9 mouse cellular contexts compared by ENCODE assay signal in genomic region chr19:10276483-10277144, GRCm38 (mm10). TPM values are rescaled to one million over a fixed set of nuclear protein-coding genes. Genes with fewer than 3 reads are reported as not detected.
DNase-seq lines count a peak whose midpoint lies in the region; ATAC-seq and TF ChIP-seq lines count a peak whose summit lies in the region.
"Had no signal": no experiment of that assay in that cellular context is flagged by ENCODE, and none has a peak within 500 bp of the region (broad histone marks: within the 10 kb centered on the region; RNA-seq: fewer than 3 reads in every experiment).

No protein-coding gene starts in this region.

- peaks cover 75% of the 10 kb centered on the region for H3K4me1 ChIP-seq in heart, embryonic 10.5 days
- H3K4me1 ChIP-seq in lung, embryonic 14.5 days (ENCODE audit: insufficient read depth): peaks cover 32% of the 10 kb centered on the region
- peaks cover 58% of the 10 kb centered on the region for H3K4me1 ChIP-seq in forebrain, embryonic 13.5 days

- no peaks in the 10 kb centered on the region for H3K79me2 ChIP-seq in macrophage (ENCODE audit: inconsistent target)

- TF ChIP-seq CTCF in lung, embryonic 14.5 days (IDR thresholded peaks at IDR 0.05; ENCODE audit: low read depth): no peak

- H3K4me3 ChIP-seq in heart, embryonic 10.5 days: no peak overlapping the region
- H3K4me3 ChIP-seq in lung, embryonic 14.5 days (ENCODE audit: low read depth, low read length): no peak overlapping the region
- no peak overlapping the region for H3K4me3 ChIP-seq in forebrain, embryonic 13.5 days
- H3K4me3 ChIP-seq in macrophage (ENCODE audit: inconsistent target): no peak overlapping the region
- H3K4me3 ChIP-seq: erythroblast, embryonic 14.5 days had no signal

- intact Hi-C loops in heart, postnatal 10 days (cut with DNase I): no loop called here

- DNase-seq in heart, embryonic 10.5 days (ENCODE audit: low spot score): no peak
- DNase-seq in heart, postnatal 10 days: no peak
- no peak for DNase-seq in lung, embryonic 14.5 days
- DNase-seq in lung, postnatal 10 days: no peak
- DNase-seq in thymus, postnatal 36 days: no peak

- H3K27ac ChIP-seq in heart, embryonic 10.5 days: peak overlapping the region; percentile 59
- H3K27ac ChIP-seq in lung, embryonic 14.5 days (ENCODE audit: low read depth): peak overlapping the region; percentile 19; the same call in 1 of the 2 replicates
- peak overlapping the region; percentile 83 for H3K27ac ChIP-seq in forebrain, embryonic 13.5 days
- H3K27ac ChIP-seq in macrophage: peak overlapping the region; percentile 27; the same call in 1 of the 2 replicates

- peaks cover 51% of the 10 kb centered on the region for H3K27me3 ChIP-seq in heart, embryonic 10.5 days (ENCODE audit: insufficient read depth, poor library complexity, severe bottlenecking)
- no peaks in the 10 kb centered on the region for H3K27me3 ChIP-seq in lung, embryonic 14.5 days (ENCODE audit: insufficient read depth, low read length)
- H3K27me3 ChIP-seq in forebrain, embryonic 13.5 days: peaks cover 15% of the 10 kb centered on the region

- H3K4me2 ChIP-seq in lung, embryonic 14.5 days: no peak overlapping the region
- no peak overlapping the region for H3K4me2 ChIP-seq in forebrain, embryonic 13.5 days

- 59% methylated on average over 12 of the region's 12 CpGs for WGBS in heart, embryonic 10.5 days
- WGBS in lung, embryonic 14.5 days: 62% methylated on average over 12 of the region's 12 CpGs
- 68% methylated on average over 12 of the region's 12 CpGs for WGBS in forebrain, embryonic 13.5 days
- WGBS in macrophage (ENCODE audit: missing documents): 88% methylated on average over 12 of the region's 12 CpGs

- H3K9me3 ChIP-seq in heart, embryonic 10.5 days: no peaks in the 10 kb centered on the region
- H3K9me3 ChIP-seq in lung, embryonic 14.5 days (ENCODE audit: low read depth, low read length): no peaks in the 10 kb centered on the region
- H3K9me3 ChIP-seq in forebrain, embryonic 13.5 days (replicated peaks): no peaks in the 10 kb centered on the region

- ATAC-seq in lung, embryonic 14.5 days (ENCODE audit: insufficient read depth): no peak
- ATAC-seq in forebrain, embryonic 13.5 days: no peak
- ATAC-seq in erythroid progenitor cell, adult 5-6 weeks (replicated peaks; ENCODE audit: low FRiP score, poor library complexity, severe bottlenecking): no peak

- no peaks in the 10 kb centered on the region for H3K36me3 ChIP-seq in heart, embryonic 10.5 days
- no peaks in the 10 kb centered on the region for H3K36me3 ChIP-seq in lung, embryonic 14.5 days (ENCODE audit: insufficient read depth)
- H3K36me3 ChIP-seq in forebrain, embryonic 13.5 days (ENCODE audit: poor library complexity, severe bottlenecking): no peaks in the 10 kb centered on the region
- no peaks in the 10 kb centered on the region for H3K36me3 ChIP-seq in macrophage (ENCODE audit: inconsistent target)

- H3K9ac ChIP-seq in lung, embryonic 14.5 days: no peak overlapping the region
- H3K9ac ChIP-seq in forebrain, embryonic 13.5 days: peak overlapping the region; percentile 8; the same call in 1 of the 2 replicates

RNA-seq across cellular contexts. Expression of gene Dagla, which starts 28.1 kb away (rescaled TPM):
- polyA plus RNA-seq in heart, embryonic 10.5 days (2016; fragmentation: Nextera tagmentation; extraction: Ambion mirVana): 1.2 TPM in 2 replicates
- 1 to 10 TPM; 4.1 to 4.5 TPM for total RNA-seq in heart, postnatal 10 days (2021)
- 2.5 and 3.4 TPM in 2 replicates for polyA plus RNA-seq in lung, embryonic 14.5 days (2014; fragmentation: Nextera tagmentation; extraction: Ambion mirVana)
- 3.2 TPM in 2 replicates for polyA plus RNA-seq in forebrain, embryonic 13.5 days (2015; fragmentation: Nextera tagmentation; extraction: Ambion mirVana)
- 10 to 100 TPM in 5 of 26 experiments, 1 to 10 TPM in 20, under 1 TPM in 1; 0.73 to 13.8 (median 5.4) TPM for total RNA-seq in macrophage (2018; cell fraction: chromatin; rRNA removed)
- 1 to 10 TPM; 1.4 to 6.8 (median 3.3) TPM for total RNA-seq in macrophage (2018; cell fraction: cytosol; rRNA removed)
- total RNA-seq in macrophage (2018; cell fraction: nucleus; rRNA removed): 10 to 100 TPM in 2 of 26 experiments, 1 to 10 TPM in 24; 1.6 to 10.7 (median 4.1) TPM
- polyA plus RNA-seq in macrophage (2018): 2.2 to 3.9 TPM (median 2.9 TPM) in 3 replicates
- not detected in 2 replicates for total RNA-seq in erythroid progenitor cell, adult 5-6 weeks (2015; ENCODE audit: low replicate concordance)
- not detected in 2 replicates for total RNA-seq in erythroid progenitor cell, adult 5-6 weeks (2017; ENCODE audit: low replicate concordance)

RNA-seq across cellular contexts. Expression of gene Myrf, which starts 36.1 kb away (rescaled TPM):
- 17.4 and 30.6 TPM in 2 replicates for polyA plus RNA-seq in heart, embryonic 10.5 days (2016; fragmentation: Nextera tagmentation; extraction: Ambion mirVana)
- 1 to 10 TPM; 5.7 to 9.1 TPM for total RNA-seq in heart, postnatal 10 days (2021)
- 14.1 TPM in 2 replicates for polyA plus RNA-seq in lung, embryonic 14.5 days (2014; fragmentation: Nextera tagmentation; extraction: Ambion mirVana)
- 0.22 and 0.31 TPM in 2 replicates for polyA plus RNA-seq in forebrain, embryonic 13.5 days (2015; fragmentation: Nextera tagmentation; extraction: Ambion mirVana)
- 1 to 10 TPM in 11 of 26 experiments, under 1 TPM in 11, not detected in 4; 0.18 to 3.1 (median 0.97) TPM for total RNA-seq in macrophage (2018; cell fraction: chromatin; rRNA removed)
- 1 to 10 TPM in 8 of 26 experiments, under 1 TPM in 18; 0.09 to 2.9 (median 0.54) TPM for total RNA-seq in macrophage (2018; cell fraction: cytosol; rRNA removed)
- total RNA-seq in macrophage (2018; cell fraction: nucleus; rRNA removed): 1 to 10 TPM in 5 of 26 experiments, under 1 TPM in 18, not detected in 3; 0.12 to 2.7 (median 0.64) TPM
- polyA plus RNA-seq in macrophage (2018): 0.08 to 0.37 TPM (median 0.17 TPM) in 3 replicates
- not detected in 2 replicates for total RNA-seq in erythroid progenitor cell, adult 5-6 weeks (2015; ENCODE audit: low replicate concordance)
- total RNA-seq in erythroid progenitor cell, adult 5-6 weeks (2017; ENCODE audit: low replicate concordance): not detected in 2 replicates

Comparison
In these comparisons a context has a peak if more than half of its experiments do, and no peak if none do; other contexts are left out.
1. H3K27ac ChIP-seq: peak in every context shown above with its lines; median percentile 83 in forebrain, embryonic 13.5 days; 59 in heart, embryonic 10.5 days; 27 in macrophage; 19 in lung, embryonic 14.5 days.
2. RNA of gene Myrf, which starts 36.1 kb away (polyA plus RNA-seq): 17.4 to 30.6 TPM in heart, embryonic 10.5 days and 14.1 TPM in lung, embryonic 14.5 days; 0.08 to 0.37 TPM in macrophage and 0.22 to 0.31 TPM in forebrain, embryonic 13.5 days; every median in the first group is over 10 times any median in the second.